Mouse (Mus musculus) C2C12 (cell line): ENCODE measurements around the gene Psmc3.

Experiments
- CEBPB ChIP-seq: IDR thresholded peaks from one replicate; pipeline ENCODE4 v1.6.1; 2011; ENCODE audit warnings: low read depth, mild to moderate bottlenecking, control low read depth, moderate library complexity
- CTCF ChIP-seq: IDR thresholded peaks from one replicate; pipeline ENCODE4 v1.5.1; 2011; ENCODE audit not compliant: control insufficient read depth, insufficient read depth, insufficient read length
- FOSL1 ChIP-seq: IDR thresholded peaks from one replicate; pipeline ENCODE4 v1.8.0; 2011; ENCODE audit warnings: mild to moderate bottlenecking, low read length; ENCODE audit not compliant: poor library complexity, insufficient read depth, severe bottlenecking
- MAX ChIP-seq: IDR thresholded peaks from one replicate; pipeline ENCODE4 v1.6.1; 2011; ENCODE audit warnings: mild to moderate bottlenecking, control low read depth
- MYOD1 ChIP-seq: IDR thresholded peaks from one replicate; pipeline ENCODE4 v1.6.1; 2011; ENCODE audit warnings: low read depth; ENCODE audit not compliant: control insufficient read depth, insufficient read length
- MYOG ChIP-seq: IDR thresholded peaks from one replicate; pipeline ENCODE4 v1.6.1; 2011; ENCODE audit not compliant: control insufficient read depth, insufficient read length; ENCODE audit errors: extremely low read depth
- USF1 ChIP-seq: IDR thresholded peaks from one replicate; pipeline ENCODE4 v1.6.1; 2011; ENCODE audit warnings: low read depth, mild to moderate bottlenecking, control low read depth, moderate library complexity

GRCm38 (mm10) chr2:91059376-91059775 is 5.6 kb downstream of the Psmc3 start:
- TF ChIP-seq MAX = no peak
- TF ChIP-seq CEBPB = no peak
- no peak for TF ChIP-seq FOSL1
- no peak for TF ChIP-seq USF1
- no peak for TF ChIP-seq CTCF
- TF ChIP-seq MYOD1 = peak; percentile 34
- no peak for TF ChIP-seq MYOG
